8 mouse cellular contexts compared by ENCODE assay signal in genomic region chr12:69297411-69298150, GRCm38 (mm10). TPM values are rescaled to one million over a fixed set of nuclear protein-coding genes. Genes with fewer than 3 reads are reported as not detected.
DNase-seq lines count a peak whose midpoint lies in the region; ATAC-seq lines count a peak whose summit lies in the region.

No protein-coding gene starts in this region.

- H3K36me3 ChIP-seq in kidney, embryonic 14.5 days (ENCODE audit: control insufficient read depth, insufficient read depth, low read length), result peaks cover 24% of the 10 kb centered on the region
- H3K36me3 ChIP-seq in forebrain, embryonic 15.5 days, result peaks cover 26% of the 10 kb centered on the region
- H3K36me3 ChIP-seq in macrophage (ENCODE audit: inconsistent target), result peaks cover 8% of the 10 kb centered on the region; the same call in 1 of the 2 replicates

- ATAC-seq in kidney, embryonic 14.5 days (ENCODE audit: low FRiP score, low TSS enrichment), result no peak
- 0 out of 2 replicates have a peak, but pooled peaks have one; percentile 9 for ATAC-seq in forebrain, embryonic 15.5 days (replicated peaks)

- H3K79me2 ChIP-seq in macrophage (ENCODE audit: inconsistent target), result peaks cover 25% of the 10 kb centered on the region; the same call in 1 of the 2 replicates

- peak overlapping the region; percentile 62 for H3K4me2 ChIP-seq in kidney, embryonic 14.5 days (replicated peaks; ENCODE audit: low read depth, low read length)
- H3K4me2 ChIP-seq in forebrain, embryonic 15.5 days (replicated peaks), result peak overlapping the region; percentile 54

- H3K4me1 ChIP-seq in kidney, embryonic 14.5 days (ENCODE audit: control insufficient read depth, insufficient read depth, low read length), result peaks cover 18% of the 10 kb centered on the region; the same call in 1 of the 2 replicates
- peaks cover 23% of the 10 kb centered on the region for H3K4me1 ChIP-seq in forebrain, embryonic 15.5 days

- no peaks in the 10 kb centered on the region for H3K27me3 ChIP-seq in kidney, embryonic 14.5 days (ENCODE audit: control insufficient read depth, insufficient read depth, low read length)
- H3K27me3 ChIP-seq in forebrain, embryonic 15.5 days, result no peaks in the 10 kb centered on the region

- peak overlapping the region; percentile 98 for H3K9ac ChIP-seq in kidney, embryonic 14.5 days (ENCODE audit: low read depth, low read length)
- H3K9ac ChIP-seq in forebrain, embryonic 15.5 days (replicated peaks), result peak overlapping the region; percentile 98

- peak overlapping the region; percentile 97 for H3K27ac ChIP-seq in kidney, embryonic 14.5 days (ENCODE audit: low read depth, low read length)
- H3K27ac ChIP-seq in forebrain, embryonic 15.5 days (replicated peaks), result peak overlapping the region; percentile 95
- H3K27ac ChIP-seq in macrophage, result no peak overlapping the region

- DNase-seq in kidney, postnatal 10 days, result no peak
- DNase-seq in MEL-GATA-1-ER (ENCODE audit: extremely low read depth, low read depth), result peak; percentile 20
- DNase-seq in ovary, postnatal 10 days (ENCODE audit: low spot score), result no peak
- no peak for DNase-seq in adrenal gland, adult 2 months
- no peak for DNase-seq in layer of hippocampus, adult 8-10 months (ENCODE audit: low spot score in 2 of 2)

- no peaks in the 10 kb centered on the region for H3K9me3 ChIP-seq in kidney, embryonic 14.5 days (ENCODE audit: control insufficient read depth, low read length)
- H3K9me3 ChIP-seq in forebrain, embryonic 15.5 days, result no peaks in the 10 kb centered on the region

- H3K4me3 ChIP-seq in kidney, embryonic 14.5 days (ENCODE audit: low read length), result peak overlapping the region; percentile 97
- H3K4me3 ChIP-seq in forebrain, embryonic 15.5 days, result peak overlapping the region; percentile 90
- peak overlapping the region; percentile 71 for H3K4me3 ChIP-seq in macrophage (ENCODE audit: inconsistent target)

- 18% methylated on average over 20 of the region's 20 CpGs for WGBS in kidney, embryonic 14.5 days
- 17% methylated on average over 20 of the region's 20 CpGs for WGBS in forebrain, embryonic 15.5 days
- 32% methylated on average over 20 of the region's 20 CpGs for WGBS in macrophage (ENCODE audit: missing documents)

RNA-seq across cellular contexts. Expression of gene Klhdc2, which starts 1.1 kb away (rescaled TPM):
- polyA plus RNA-seq in kidney, embryonic 14.5 days (2014; fragmentation: Nextera tagmentation; extraction: Ambion mirVana), result 161 and 174 TPM in 2 replicates
- 288 and 290 TPM in 2 replicates for polyA plus RNA-seq in forebrain, embryonic 15.5 days (2015; fragmentation: Nextera tagmentation; extraction: Ambion mirVana)
- 10 to 100 TPM in 14 of 26 experiments, 1 to 10 TPM in 12; 1.8 to 33.8 (median 12.7) TPM for total RNA-seq in macrophage (2018; cell fraction: chromatin; rRNA removed)
- 10 to 100 TPM in 25 of 26 experiments, 1 to 10 TPM in 1; 8.2 to 17.0 (median 14.4) TPM for total RNA-seq in macrophage (2018; cell fraction: cytosol; rRNA removed)
- total RNA-seq in macrophage (2018; cell fraction: nucleus; rRNA removed), result 10 to 100 TPM in 9 of 26 experiments, 1 to 10 TPM in 17; 3.2 to 25.7 (median 7.8) TPM
- 14.8 to 18.2 TPM (median 15.3 TPM) in 3 replicates for polyA plus RNA-seq in macrophage (2018)
- total RNA-seq in adrenal gland, adult 2 months (2021), result 10 to 100 TPM; 41.6 to 66.7 TPM
- 69.8 and 83.5 TPM in 2 replicates for polyA plus RNA-seq in adrenal gland, adult 2 months (2012; rRNA removed)
- 100 to 1,000 TPM; 121 to 127 (median 123) TPM for total RNA-seq in layer of hippocampus, adult 8-10 months (2022)

RNA-seq across cellular contexts. Expression of gene Klhdc1, which starts 56.6 kb away (rescaled TPM):
- polyA plus RNA-seq in kidney, embryonic 14.5 days (2014; fragmentation: Nextera tagmentation; extraction: Ambion mirVana), result 4.6 and 5.7 TPM in 2 replicates
- 9.7 and 10.5 TPM in 2 replicates for polyA plus RNA-seq in forebrain, embryonic 15.5 days (2015; fragmentation: Nextera tagmentation; extraction: Ambion mirVana)
- 1 to 10 TPM in 18 of 26 experiments, under 1 TPM in 7, not detected in 1; 0.21 to 6.1 (median 2.7) TPM for total RNA-seq in macrophage (2018; cell fraction: chromatin; rRNA removed)
- total RNA-seq in macrophage (2018; cell fraction: cytosol; rRNA removed), result 1 to 10 TPM; 1.2 to 4.4 (median 3.3) TPM
- 1 to 10 TPM in 23 of 26 experiments, under 1 TPM in 2, not detected in 1; 0.40 to 8.0 (median 3.9) TPM for total RNA-seq in macrophage (2018; cell fraction: nucleus; rRNA removed)
- polyA plus RNA-seq in macrophage (2018), result 2.3 to 6.4 TPM (median 4.2 TPM) in 3 replicates
- 1 to 10 TPM; 6.6 to 8.7 TPM for total RNA-seq in adrenal gland, adult 2 months (2021)
- polyA plus RNA-seq in adrenal gland, adult 2 months (2012; rRNA removed), result 0.27 and 0.48 TPM in 2 replicates
- total RNA-seq in layer of hippocampus, adult 8-10 months (2022), result 10 to 100 TPM; 16.0 to 24.5 (median 17.5) TPM

RNA-seq across cellular contexts. Expression of gene Nemf, which starts 59.4 kb away (rescaled TPM):
- polyA plus RNA-seq in kidney, embryonic 14.5 days (2014; fragmentation: Nextera tagmentation; extraction: Ambion mirVana), result 91.4 and 92.5 TPM in 2 replicates
- polyA plus RNA-seq in forebrain, embryonic 15.5 days (2015; fragmentation: Nextera tagmentation; extraction: Ambion mirVana), result 91.3 and 91.8 TPM in 2 replicates
- total RNA-seq in macrophage (2018; cell fraction: chromatin; rRNA removed), result 100 to 1,000 TPM; 213 to 440 (median 296) TPM
- total RNA-seq in macrophage (2018; cell fraction: cytosol; rRNA removed), result 10 to 100 TPM; 15.9 to 30.8 (median 22.9) TPM
- 100 to 1,000 TPM in 17 of 26 experiments, 10 to 100 TPM in 9; 57.2 to 215 (median 111) TPM for total RNA-seq in macrophage (2018; cell fraction: nucleus; rRNA removed)
- 22.9 to 41.8 TPM (median 30.3 TPM) in 3 replicates for polyA plus RNA-seq in macrophage (2018)
- total RNA-seq in adrenal gland, adult 2 months (2021), result 10 to 100 TPM; 40.8 to 41.5 TPM
- 0.61 and 0.86 TPM in 2 replicates for polyA plus RNA-seq in adrenal gland, adult 2 months (2012; rRNA removed)
- 10 to 100 TPM; 47.0 to 54.0 (median 50.5) TPM for total RNA-seq in layer of hippocampus, adult 8-10 months (2022)

Comparison
In these comparisons a context has a peak if more than half of its experiments do, and no peak if none do; other contexts are left out.
1. RNA of gene Nemf, which starts 59.4 kb away (polyA plus RNA-seq): 91.3 to 91.8 TPM in forebrain, embryonic 15.5 days, 91.4 to 92.5 TPM in kidney, embryonic 14.5 days and 22.9 to 41.8 TPM in macrophage; 0.61 to 0.86 TPM in adrenal gland, adult 2 months; every median in the first group is over 10 times any median in the second.
2. Peak in every context shown above with its lines, with median percentiles within 50 percentile points of each other: H3K4me3 ChIP-seq.